Mouse (Mus musculus): ENCODE results near the gene Gfy. TPM values are rescaled to one million over a fixed set of nuclear protein-coding genes. Genes with fewer than 3 reads are reported as not detected.

Gfy gene
- polyA plus RNA-seq, 1 experiment from 2014 or later, result not detected

GRCm38 (mm10) chr7:45141319-45141718 lies 38.0 kb downstream of the Gfy start:
- no peak for ATAC-seq (ENCODE audit: low FRiP score, low TSS enrichment)
- Histone ChIP-seq H3K27ac (replicated peaks) (no peak overlapping the region), H3K27me3 (ENCODE audit: control insufficient read depth, insufficient read depth, low read length) (no peaks in the 10 kb centered on the region), H3K9me3 (ENCODE audit: control insufficient read depth, low read length) (no peaks in the 10 kb centered on the region), H3K4me3 (ENCODE audit: low read depth, low read length) (no peak overlapping the region), H3K9ac (ENCODE audit: low read length) (no peak overlapping the region), H3K4me2 (replicated peaks; ENCODE audit: low read depth) (no peak overlapping the region), H3K36me3 (ENCODE audit: control insufficient read depth, insufficient read depth, low read length) (peaks cover 4% of the 10 kb centered on the region), H3K4me1 (replicated peaks; ENCODE audit: control insufficient read depth, insufficient read depth) (no peaks in the 10 kb centered on the region)
- TF ChIP-seq EP300 (optimal IDR thresholded peaks at IDR 0.05) (no peak), CTCF (IDR thresholded peaks at IDR 0.05; ENCODE audit: low read depth) (no peak)
- WGBS, result 89% methylated on average over 3 of the region's 3 CpGs
- no peak for DNase-seq (ENCODE audit: low spot score)

GRCm38 (mm10) chr7:45139904-45140723 lies 39.3 kb downstream of the Gfy start:
- Histone ChIP-seq H3K36me3 (ENCODE audit: control insufficient read depth, insufficient read depth, low read length) (peaks cover 4% of the 10 kb centered on the region), H3K9ac (ENCODE audit: low read length) (no peak overlapping the region), H3K27ac (replicated peaks) (no peak overlapping the region), H3K9me3 (ENCODE audit: control insufficient read depth, low read length) (no peaks in the 10 kb centered on the region), H3K4me1 (replicated peaks; ENCODE audit: control insufficient read depth, insufficient read depth) (no peaks in the 10 kb centered on the region), H3K27me3 (ENCODE audit: control insufficient read depth, insufficient read depth, low read length) (no peaks in the 10 kb centered on the region), H3K4me3 (ENCODE audit: low read depth, low read length) (no peak overlapping the region), H3K4me2 (replicated peaks; ENCODE audit: low read depth) (no peak overlapping the region)
- ATAC-seq (ENCODE audit: low FRiP score, low TSS enrichment), result no peak
- 65% methylated on average over 8 of the region's 8 CpGs for WGBS
- DNase-seq (ENCODE audit: low spot score), result no peak
- TF ChIP-seq EP300 (optimal IDR thresholded peaks at IDR 0.05) (no peak), CTCF (IDR thresholded peaks at IDR 0.05; ENCODE audit: low read depth) (no peak)

- DNase-seq (ENCODE audit: low spot score), result no peak
- Histone ChIP-seq H3K4me3 (ENCODE audit: low read depth, low read length) (no peak overlapping the region), H3K27ac (replicated peaks) (no peak overlapping the region), H3K27me3 (ENCODE audit: control insufficient read depth, insufficient read depth, low read length) (no peaks in the 10 kb centered on the region), H3K9ac (ENCODE audit: low read length) (no peak overlapping the region), H3K9me3 (ENCODE audit: control insufficient read depth, low read length) (no peaks in the 10 kb centered on the region), H3K4me1 (replicated peaks; ENCODE audit: control insufficient read depth, insufficient read depth) (no peaks in the 10 kb centered on the region), H3K4me2 (replicated peaks; ENCODE audit: low read depth) (no peak overlapping the region), H3K36me3 (ENCODE audit: control insufficient read depth, insufficient read depth, low read length) (no peaks in the 10 kb centered on the region)
- 92% methylated on average over 1 of the region's 1 CpGs for WGBS
- no peak for TF ChIP-seq CTCF (IDR thresholded peaks at IDR 0.05; ENCODE audit: low read depth)
- no peak for TF ChIP-seq EP300 (optimal IDR thresholded peaks at IDR 0.05)
- no peak for ATAC-seq (ENCODE audit: low FRiP score, low TSS enrichment)
These were observed 41.0 kb downstream of the Gfy start for GRCm38 (mm10) chr7:45138403-45138802.

GRCm38 (mm10) chr7:45137171-45138006 lies 42.0 kb downstream of the Gfy start:
- Histone ChIP-seq H3K9ac (ENCODE audit: low read length) (no peak overlapping the region), H3K9me3 (ENCODE audit: control insufficient read depth, low read length) (no peaks in the 10 kb centered on the region), H3K36me3 (ENCODE audit: control insufficient read depth, insufficient read depth, low read length) (no peaks in the 10 kb centered on the region), H3K4me2 (replicated peaks; ENCODE audit: low read depth) (no peak overlapping the region), H3K4me1 (replicated peaks; ENCODE audit: control insufficient read depth, insufficient read depth) (no peaks in the 10 kb centered on the region), H3K27me3 (ENCODE audit: control insufficient read depth, insufficient read depth, low read length) (no peaks in the 10 kb centered on the region), H3K27ac (replicated peaks) (no peak overlapping the region), H3K4me3 (ENCODE audit: low read depth, low read length) (no peak overlapping the region)
- DNase-seq (ENCODE audit: low spot score) (no peak), ATAC-seq (ENCODE audit: low FRiP score, low TSS enrichment) (no peak)
- TF ChIP-seq EP300 (optimal IDR thresholded peaks at IDR 0.05) (no peak), CTCF (IDR thresholded peaks at IDR 0.05; ENCODE audit: low read depth) (no peak)
- 66% methylated on average over 12 of the region's 12 CpGs for WGBS

GRCm38 (mm10) chr7:45135993-45136567 lies 43.3 kb downstream of the Gfy start, which contains the start of the genes Gm45713 and Flt3l:
Gm45713 (minus strand) TSS chr7:45136231.
Flt3l (minus strand) TSS chr7:45136432.
- Histone ChIP-seq H3K4me3 (ENCODE audit: low read depth, low read length) (peak within 1 kb of the TSS; percentile 60), H3K27ac (replicated peaks) (peak within 1 kb of the TSS; percentile 45), H3K9ac (ENCODE audit: low read length) (peak within 1 kb of the TSS; percentile 70), H3K27me3 (ENCODE audit: control insufficient read depth, insufficient read depth, low read length) (no peaks in the 10 kb centered on the region), H3K4me2 (replicated peaks; ENCODE audit: low read depth) (peak within 1 kb of the TSS; percentile 78), H3K9me3 (ENCODE audit: control insufficient read depth, low read length) (no peaks in the 10 kb centered on the region), H3K4me1 (replicated peaks; ENCODE audit: control insufficient read depth, insufficient read depth) (no peaks in the 10 kb centered on the region), H3K36me3 (ENCODE audit: control insufficient read depth, insufficient read depth, low read length) (no peaks in the 10 kb centered on the region)
- TF ChIP-seq EP300 (optimal IDR thresholded peaks at IDR 0.05), result no peak
- TF ChIP-seq CTCF (IDR thresholded peaks at IDR 0.05; ENCODE audit: low read depth), result peak; percentile 99
- WGBS, result 3% methylated on average over 29 of the region's 29 CpGs
- ATAC-seq (ENCODE audit: low FRiP score, low TSS enrichment) (peak; percentile 85), DNase-seq (ENCODE audit: low spot score) (peak; percentile 88)
